Mouse (Mus musculus) MEL (cell line): ENCODE results near the gene Alg1. TPM values are rescaled to one million over a fixed set of nuclear protein-coding genes. Genes with fewer than 3 reads are reported as not detected.
A peak's percentile ranks its signal among the peaks of the same experiment; 100 is the strongest.

Experiments used
- DNase-seq: peaks from one replicate; pipeline ENCODE4 v3.0.0; 2011; ENCODE audit warnings: low read depth, low spot score
- H3K27ac ChIP-seq: 2 replicates; pipeline ENCODE4 v1.5.1; 2012; ENCODE audit warnings: low read depth, mild to moderate bottlenecking, control low read depth, low read length, moderate library complexity; ENCODE audit not compliant: control insufficient read depth
- H3K27me3 ChIP-seq, 2 experiments: fragments of 150-350 bp in 1 of 2; sonication (generic) in 1 of 2; 2 replicates each; pipeline ENCODE4 v1.6.1; 2012; ENCODE audit warnings: low read length in 2 of 2, mild to moderate bottlenecking in 2 of 2, improper control_type of control experiment in 1 of 2, moderate library complexity in 1 of 2; ENCODE audit not compliant: insufficient read depth in 2 of 2, control insufficient read depth in 1 of 2
- H3K36me3 ChIP-seq, 2 experiments: 2 replicates each; pipeline ENCODE4 v1.6.1; 2012 to 2014; ENCODE audit warnings: low read length in 2 of 2, improper control_type of control experiment in 1 of 2, inconsistent platforms in 1 of 2, mild to moderate bottlenecking in 1 of 2; ENCODE audit not compliant: insufficient read depth in 2 of 2, control insufficient read depth in 1 of 2
- H3K4me1 ChIP-seq, 2 experiments: fragments of 150-350 bp in 1 of 2; sonication (generic) in 1 of 2; 2 replicates each; pipeline ENCODE4 v1.6.1; 2012; ENCODE audit warnings: low read length in 2 of 2, improper control_type of control experiment in 1 of 2, mild to moderate bottlenecking in 1 of 2; ENCODE audit not compliant: insufficient read depth in 2 of 2, control insufficient read depth in 1 of 2
- H3K4me3 ChIP-seq, 2 experiments: fragments of 150-350 bp in 1 of 2; sonication (generic) in 1 of 2; 2 replicates each; pipeline ENCODE4 v1.5.1; 2012; ENCODE audit warnings: low read depth in 2 of 2, low read length in 2 of 2, mild to moderate bottlenecking in 2 of 2, moderate library complexity in 2 of 2, control low read depth in 1 of 2, improper control_type of control experiment in 1 of 2; ENCODE audit not compliant: control insufficient read depth in 1 of 2, insufficient read depth in 1 of 2
- H3K79me2 ChIP-seq: 2 replicates; pipeline ENCODE4 v1.6.1; 2012; ENCODE audit warnings: mild to moderate bottlenecking, low read length, moderate library complexity; ENCODE audit not compliant: control insufficient read depth, poor library complexity, insufficient read depth
- H3K9ac ChIP-seq: 2 replicates; pipeline ENCODE4 v1.6.1; 2012; ENCODE audit warnings: low read depth, mild to moderate bottlenecking, control low read depth, low read length, moderate library complexity; ENCODE audit not compliant: control insufficient read depth, poor library complexity, severe bottlenecking
- H3K9me3 ChIP-seq: fragments of 150-350 bp; sonication (generic); replicated peaks from 2 replicates; pipeline ENCODE4 v1.6.1; 2012; ENCODE audit warnings: mild to moderate bottlenecking, low read length, improper control_type of control experiment, moderate library complexity; ENCODE audit not compliant: insufficient read depth
- BHLHE40 ChIP-seq: IDR thresholded peaks from 2 replicates; pipeline ENCODE4 v1.6.1; 2012; ENCODE audit warnings: low read depth, mild to moderate bottlenecking, inconsistent platforms, low read length, improper control_type of control experiment, borderline replicate concordance
- CHD2 ChIP-seq: IDR thresholded peaks from 2 replicates; pipeline ENCODE4 v1.6.1; 2011; ENCODE audit warnings: low read length, improper control_type of control experiment
- E2F4 ChIP-seq: IDR thresholded peaks from 2 replicates; pipeline ENCODE4 v1.6.1; 2011; ENCODE audit warnings: low read depth, low read length, improper control_type of control experiment, borderline replicate concordance
- ELF1 ChIP-seq: IDR thresholded peaks from 2 replicates; pipeline ENCODE4 v1.6.1; 2014; ENCODE audit warnings: low read depth, mild to moderate bottlenecking, inconsistent platforms, low read length, improper control_type of control experiment, moderate library complexity
- EP300 ChIP-seq, 2 experiments: IDR thresholded peaks; 2 replicates each; pipeline ENCODE4 v1.6.1; 2011; ENCODE audit warnings: improper control_type of control experiment in 2 of 2, low read length in 2 of 2, low read depth in 1 of 2, mild to moderate bottlenecking in 1 of 2
- MAFK ChIP-seq: IDR thresholded peaks from 2 replicates; pipeline ENCODE4 v1.6.1; 2011; ENCODE audit warnings: low read depth, mild to moderate bottlenecking, low read length, improper control_type of control experiment, borderline replicate concordance
- MAX ChIP-seq: IDR thresholded peaks from 2 replicates; pipeline ENCODE4 v1.6.1; 2011; ENCODE audit warnings: low read length, improper control_type of control experiment
- MAZ ChIP-seq: IDR thresholded peaks from 2 replicates; pipeline ENCODE4 v1.6.1; 2012; ENCODE audit warnings: low read depth, mild to moderate bottlenecking, inconsistent platforms, low read length, improper control_type of control experiment
- MYB ChIP-seq: IDR thresholded peaks from 2 replicates; pipeline ENCODE4 v1.6.1; 2011; ENCODE audit warnings: mild to moderate bottlenecking, low read depth, low read length, improper control_type of control experiment
- MYC ChIP-seq: IDR thresholded peaks from 2 replicates; pipeline ENCODE4 v1.6.1; 2011; ENCODE audit warnings: low read depth, mild to moderate bottlenecking, low read length, improper control_type of control experiment, moderate library complexity
- POLR2A ChIP-seq, 2 experiments: IDR thresholded peaks; 2 replicates each; pipeline ENCODE4 v1.6.1; 2011 to 2012; ENCODE audit warnings: low read length in 2 of 2, mild to moderate bottlenecking in 2 of 2, control low read depth in 1 of 2, improper control_type of control experiment in 1 of 2, low read depth in 1 of 2, moderate library complexity in 1 of 2; ENCODE audit not compliant: control insufficient read depth in 1 of 2, insufficient read depth in 1 of 2, poor library complexity in 1 of 2
- POLR2AphosphoS2 ChIP-seq: IDR thresholded peaks from 2 replicates; pipeline ENCODE4 v1.6.1; 2011; ENCODE audit warnings: low read length, improper control_type of control experiment
- RCOR1 ChIP-seq: IDR thresholded peaks from 2 replicates; pipeline ENCODE4 v1.6.1; 2012; ENCODE audit warnings: low read depth, mild to moderate bottlenecking, inconsistent platforms, low read length, improper control_type of control experiment
- SIN3A ChIP-seq: IDR thresholded peaks from 2 replicates; pipeline ENCODE4 v1.6.1; 2012; ENCODE audit warnings: low read length, improper control_type of control experiment, inconsistent platforms
- TAL1 ChIP-seq: IDR thresholded peaks from 2 replicates; pipeline ENCODE4 v1.6.1; 2012; ENCODE audit warnings: mild to moderate bottlenecking, inconsistent platforms, low read length, moderate library complexity, mixed read lengths
- USF1 ChIP-seq: IDR thresholded peaks from 2 replicates; pipeline ENCODE4 v1.6.1; 2014; ENCODE audit warnings: low read depth, mild to moderate bottlenecking, inconsistent platforms, low read length, improper control_type of control experiment, moderate library complexity
- USF2 ChIP-seq, 2 experiments: IDR thresholded peaks; 2 replicates each; pipeline ENCODE4 v1.6.1; 2011 to 2012; ENCODE audit warnings: improper control_type of control experiment in 2 of 2, low read length in 2 of 2, borderline replicate concordance in 1 of 2, inconsistent platforms in 1 of 2, low read depth in 1 of 2, mild to moderate bottlenecking in 1 of 2; ENCODE audit not compliant: insufficient read depth in 1 of 2
- ZC3H11A ChIP-seq: IDR thresholded peaks from 2 replicates; pipeline ENCODE4 v1.6.1; 2012; ENCODE audit warnings: low read depth, mild to moderate bottlenecking, inconsistent platforms, low read length, improper control_type of control experiment
- ZKSCAN1 ChIP-seq: IDR thresholded peaks from 2 replicates; pipeline ENCODE4 v1.6.1; 2012; ENCODE audit warnings: low read depth, mild to moderate bottlenecking, inconsistent platforms, low read length, improper control_type of control experiment, moderate library complexity
- ZMIZ1 ChIP-seq: IDR thresholded peaks from 2 replicates; pipeline ENCODE4 v1.6.1; 2012; ENCODE audit warnings: low read depth, mild to moderate bottlenecking, inconsistent platforms, low read length, improper control_type of control experiment, moderate library complexity
- ZNF384 ChIP-seq: IDR thresholded peaks from 2 replicates; pipeline ENCODE4 v1.6.1; 2012; ENCODE audit warnings: low read depth, mild to moderate bottlenecking, inconsistent platforms, low read length, improper control_type of control experiment
- polyA plus RNA-seq, 2 experiments: library from polyadenylated mRNA; stranded (reverse) in 1 of 2; unstranded in 1 of 2; fragments of >175 nt in 1 of 2; fragments of >200 nt in 1 of 2; gene quantifications; 2 replicates each; pipeline versions ENCODE4 v1.2.1 to v1.2.4; 2012; ENCODE audit warnings: low replicate concordance in 2 of 2, low read depth in 1 of 2; ENCODE audit not compliant: insufficient read length in 2 of 2, insufficient read depth in 1 of 2, missing spikeins in 1 of 2
- total RNA-seq: library from RNA; depleted of rRNA; stranded (reverse); fragments of 300-350 nt; gene quantifications from 2 replicates; pipeline ENCODE4 v1.2.3, GENCODE M21; 2012

Alg1 gene
- total and polyA plus RNA-seq, 3 experiments: 42.9 to 46.4 TPM; not detected in 1

- Histone ChIP-seq H3K27ac (no peak overlapping the region), H3K27me3 (no peaks in the 10 kb centered on the region), H3K9me3 (no peaks in the 10 kb centered on the region), H3K4me3 (no peak overlapping the region), H3K4me1 (peaks cover 3 to 9% of the 10 kb centered on the region in 2 experiments; a peak in 3 of 4 replicates), H3K9ac (no peak overlapping the region), H3K79me2 (no peaks in the 10 kb centered on the region), H3K36me3 (no peaks in the 10 kb centered on the region)
- peak; percentile 80 for DNase-seq
- no peak for TF ChIP-seq MAZ
- no peak for TF ChIP-seq TAL1
- no peak for TF ChIP-seq ZNF384
- TF ChIP-seq POLR2A (IDR thresholded peaks at IDR 0.05; ENCODE audit: control insufficient read depth in 1 of 2, insufficient read depth in 1 of 2, low read depth in 1 of 2, low read length in 2 of 2, poor library complexity in 1 of 2): no peak
- TF ChIP-seq ELF1: no peak
- TF ChIP-seq POLR2AphosphoS2: no peak
- no peak for TF ChIP-seq MAFK
- no peak for TF ChIP-seq RCOR1
- peak; percentile 64; the same call in 1 of the 2 replicates for TF ChIP-seq MAX
- TF ChIP-seq EP300 (IDR thresholded peaks at IDR 0.05; ENCODE audit: low read depth in 1 of 2, low read length in 2 of 2): peak in 1 of 2 experiments; percentile 33; a peak in 1 of 4 replicates
- TF ChIP-seq SIN3A: peak; percentile 27; the same call in 1 of the 2 replicates
- TF ChIP-seq MYC: peak; percentile 71
- TF ChIP-seq MYB: 0 out of 2 replicates have a peak, but pooled peaks have one; percentile 37
- TF ChIP-seq CHD2: no peak
- no peak for TF ChIP-seq USF1
Observed at GRCm38 (mm10) chr16:5210365-5210764, 23.1 kb upstream of the Alg1 start.

GRCm38 (mm10) chr16:5212150-5212549 is 21.3 kb upstream of the Alg1 start:
- Histone ChIP-seq H3K27me3 (no peaks in the 10 kb centered on the region), H3K9me3 (no peaks in the 10 kb centered on the region), H3K79me2 (no peaks in the 10 kb centered on the region), H3K27ac (no peak overlapping the region), H3K4me3 (no peak overlapping the region), H3K4me1 (peaks cover 3 to 9% of the 10 kb centered on the region in 2 experiments; a peak in 3 of 4 replicates), H3K9ac (no peak overlapping the region), H3K36me3 (no peaks in the 10 kb centered on the region)
- TF ChIP-seq POLR2A (IDR thresholded peaks at IDR 0.05; ENCODE audit: control insufficient read depth in 1 of 2, insufficient read depth in 1 of 2, low read depth in 1 of 2, low read length in 2 of 2, poor library complexity in 1 of 2): no peak
- no peak for TF ChIP-seq USF2 (IDR thresholded peaks at IDR 0.05; ENCODE audit: borderline replicate concordance in 1 of 2, insufficient read depth in 1 of 2, low read depth in 1 of 2, low read length in 2 of 2)
- no peak for TF ChIP-seq EP300 (IDR thresholded peaks at IDR 0.05; ENCODE audit: low read depth in 1 of 2, low read length in 2 of 2)
- no peak for TF ChIP-seq POLR2AphosphoS2
- TF ChIP-seq ZNF384: no peak
- no peak for TF ChIP-seq E2F4
- no peak for TF ChIP-seq BHLHE40
- TF ChIP-seq ZC3H11A: no peak
- no peak for TF ChIP-seq ZMIZ1
- TF ChIP-seq ZKSCAN1: no peak
- TF ChIP-seq ELF1: no peak
- no peak for DNase-seq
